Mouse (Mus musculus) thymus, postnatal 0 days (tissue): ENCODE data around the gene Gabarap. TPM values are rescaled to one million over a fixed set of nuclear protein-coding genes. Genes with fewer than 3 reads are reported as not detected.
"Not testable (repeated sequence)": the region's sequence is repeated elsewhere in the genome, so short reads cannot be mapped to it uniquely, and the experiment has no call there.

ENCODE experiments used
- DNase-seq: peaks from one replicate; pipeline ENCODE4 v3.0.0-alpha.2; 2015; ENCODE audit warnings: low spot score
- polyA plus RNA-seq: library from polyadenylated mRNA; unstranded; fragments of >200 nt; fragmentation: Nextera tagmentation; extraction: Ambion mirVana; gene quantifications from 2 replicates; pipeline ENCODE4 v1.2.1, GENCODE M21; 2015

Gene Gabarap
- 400 and 425 TPM in 2 replicates for polyA plus RNA-seq

DNA sequence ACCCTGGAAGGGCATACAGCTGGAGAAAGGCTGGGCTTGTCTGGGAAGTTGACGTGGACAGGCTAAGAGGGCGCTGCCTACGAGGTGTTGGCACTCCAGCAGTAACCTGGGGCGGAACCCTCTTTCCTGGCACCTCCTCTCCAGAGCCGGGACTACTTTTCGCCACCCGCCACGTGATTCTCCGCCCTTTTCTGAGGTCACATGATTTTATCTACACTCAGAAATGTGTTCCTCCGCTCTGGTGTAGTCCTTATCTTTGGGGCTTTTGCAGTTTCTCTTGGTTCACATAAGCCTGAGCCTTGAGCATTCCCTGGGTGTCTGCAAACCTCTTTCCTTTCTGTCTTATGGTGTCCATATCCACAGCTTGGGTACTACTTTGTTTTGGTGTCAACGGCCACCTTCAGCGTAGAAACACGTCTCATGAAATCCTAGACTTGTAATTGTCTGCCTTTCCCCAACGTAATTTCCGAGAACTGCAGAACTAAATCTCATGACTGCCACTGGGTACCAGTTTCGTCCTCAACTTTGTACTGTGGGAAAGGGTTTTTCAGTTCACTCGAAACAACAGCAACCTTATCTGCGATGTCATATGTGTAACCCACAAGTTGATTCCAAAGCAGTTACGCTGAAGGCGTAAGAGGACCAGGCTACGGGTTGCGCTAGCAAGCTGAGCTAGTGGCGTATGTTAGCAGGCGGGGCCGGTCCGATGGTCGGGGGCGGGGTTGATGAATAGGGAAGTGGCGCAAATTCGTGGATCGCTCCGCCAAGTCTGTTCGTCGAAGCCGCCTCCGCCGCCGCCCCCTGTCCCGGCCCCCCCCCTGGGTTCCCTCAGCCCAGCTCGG, at the start of gene Gabarap:
Gene Gabarap, plus strand, starts transcription at position 294 of the 842 bp plus-strand sequence.
- peak; percentile 96 for DNase-seq

DNA sequence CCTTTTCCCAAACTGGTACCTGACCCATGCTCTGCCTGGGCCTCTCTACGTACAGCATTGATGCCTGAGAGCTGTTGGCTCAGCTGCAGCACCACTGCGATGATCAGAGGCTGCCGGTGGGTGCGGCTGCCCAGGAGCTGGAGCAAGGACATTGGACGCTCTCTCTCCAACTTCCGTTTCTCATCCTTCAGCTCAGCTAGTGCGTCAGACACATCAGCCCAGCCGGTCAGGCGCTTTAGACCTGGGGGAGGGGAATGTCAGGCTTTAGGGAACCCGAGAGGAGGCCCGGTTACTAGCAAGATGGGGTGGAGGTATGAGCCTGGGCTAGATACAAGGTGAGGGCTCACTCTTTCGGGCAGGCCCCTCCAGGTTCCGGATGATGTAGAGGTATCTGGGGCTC, 45.7 kb upstream of the Gabarap start:
- no peak for DNase-seq

DNA sequence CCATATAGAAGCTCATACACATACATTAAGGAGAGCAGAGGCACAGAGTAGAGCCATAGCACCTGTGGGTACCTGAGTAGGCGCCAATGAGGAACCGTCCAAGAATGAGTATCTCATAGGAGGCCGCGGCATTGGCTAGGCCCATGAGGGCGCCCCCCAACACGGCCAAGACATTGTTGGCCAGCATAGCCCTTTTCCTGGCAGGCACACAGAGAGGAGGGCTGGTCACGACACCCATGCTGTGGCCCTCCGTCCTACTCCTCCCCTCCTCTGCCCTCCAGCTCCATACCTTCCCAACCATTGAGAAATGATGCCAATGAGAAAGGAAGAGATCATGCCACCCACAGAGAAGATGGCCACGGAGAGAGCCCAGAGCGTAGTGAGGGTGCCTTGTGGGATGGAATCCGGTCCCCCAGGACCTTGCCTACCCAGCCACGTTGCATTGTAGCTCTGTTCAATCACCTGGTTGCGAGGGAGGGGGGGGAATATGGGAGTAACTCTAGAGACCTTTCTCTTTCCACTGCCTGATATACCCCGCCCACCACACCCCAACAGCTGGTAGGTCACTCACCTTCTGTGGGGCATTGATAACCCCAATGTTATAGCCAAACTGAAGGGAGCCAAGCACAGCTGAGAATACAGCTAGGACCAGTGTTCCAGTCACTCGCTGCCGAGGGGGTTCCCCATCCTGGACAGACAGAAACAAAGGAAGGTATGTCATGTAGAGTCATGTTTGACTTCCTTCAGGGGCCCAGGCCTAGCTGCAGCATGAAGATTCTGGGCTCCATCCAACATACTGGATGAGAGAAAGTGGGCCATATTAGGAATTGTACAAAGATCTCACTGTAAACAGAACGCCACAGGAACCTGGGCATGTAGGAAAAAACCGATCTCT, 44.7 kb upstream of the Gabarap start:
- DNase-seq, result no peak

DNA sequence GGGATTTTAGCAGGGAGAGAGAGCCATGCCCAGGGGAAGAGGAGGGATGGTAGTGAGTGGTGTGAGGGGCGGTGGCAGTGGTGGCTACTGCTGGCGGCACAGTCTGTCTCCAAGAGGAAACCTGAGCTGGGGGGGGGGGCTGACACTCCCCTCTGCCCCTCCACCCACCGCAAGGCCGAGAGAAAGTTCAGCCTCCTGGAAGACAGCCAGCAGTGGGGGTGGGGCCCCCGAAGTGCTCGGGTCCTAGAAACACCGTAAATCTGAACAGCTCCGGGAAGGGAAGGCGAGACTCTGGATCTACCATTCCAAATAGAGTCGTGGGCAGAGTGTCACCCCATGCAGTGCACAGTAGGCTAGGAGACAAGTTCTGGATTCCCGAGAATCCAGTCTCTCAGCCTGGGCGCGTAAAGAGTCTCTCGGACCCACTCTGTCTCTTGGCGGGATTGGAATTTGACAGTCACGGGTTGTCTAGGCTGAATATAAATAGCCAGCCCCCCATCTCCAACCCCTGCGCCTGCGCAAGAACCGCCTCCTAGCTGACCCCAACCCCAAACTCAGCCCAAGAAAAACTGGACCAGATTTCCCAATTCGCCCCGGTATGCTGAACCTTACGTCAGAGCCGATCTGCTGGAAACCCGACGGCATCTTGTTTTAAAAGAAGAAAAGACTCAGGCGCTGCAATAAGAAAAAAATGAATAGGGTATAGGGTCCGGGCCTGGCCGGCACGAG, 43.4 kb upstream of the Gabarap start:
- DNase-seq, result no peak

DNA sequence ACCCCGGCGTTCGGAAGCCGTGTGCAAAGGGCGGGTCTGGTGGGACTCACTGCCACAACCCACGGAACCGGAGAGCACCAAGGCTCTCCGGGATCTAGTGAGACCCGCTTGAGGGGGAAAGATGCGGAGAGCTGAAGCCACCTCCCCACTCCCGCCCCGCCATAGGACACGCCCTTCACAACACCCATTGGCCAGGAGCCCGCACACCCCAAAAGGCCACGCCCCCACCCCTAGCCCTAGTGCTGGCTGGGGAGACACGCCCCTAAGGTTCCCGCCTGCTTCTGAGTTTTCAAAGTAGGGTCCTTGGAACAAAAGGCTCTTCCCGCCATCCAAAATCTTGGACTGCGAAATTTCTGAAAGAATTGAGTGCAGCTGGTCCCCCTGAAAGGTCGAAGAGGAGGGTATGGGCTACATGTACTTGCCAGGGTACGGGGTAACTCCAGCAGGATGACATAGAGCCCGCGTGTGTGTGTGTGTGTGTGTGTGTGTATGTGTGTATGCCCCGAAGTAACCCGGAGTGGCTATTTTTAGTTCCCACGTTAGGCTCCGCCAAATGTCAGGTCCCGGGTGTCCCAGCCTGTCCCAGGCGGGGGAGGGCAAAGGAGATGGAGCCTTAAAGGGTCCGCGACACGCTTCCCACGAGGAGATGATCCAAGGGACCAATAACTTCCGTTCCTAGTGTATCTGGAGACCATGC, 42.7 kb upstream of the Gabarap start, which contains the start of gene Slc2a4:
Gene Slc2a4, minus strand, starts transcription at position 123 of the 697 bp plus-strand sequence.
- DNase-seq, result peak; percentile 95

DNA sequence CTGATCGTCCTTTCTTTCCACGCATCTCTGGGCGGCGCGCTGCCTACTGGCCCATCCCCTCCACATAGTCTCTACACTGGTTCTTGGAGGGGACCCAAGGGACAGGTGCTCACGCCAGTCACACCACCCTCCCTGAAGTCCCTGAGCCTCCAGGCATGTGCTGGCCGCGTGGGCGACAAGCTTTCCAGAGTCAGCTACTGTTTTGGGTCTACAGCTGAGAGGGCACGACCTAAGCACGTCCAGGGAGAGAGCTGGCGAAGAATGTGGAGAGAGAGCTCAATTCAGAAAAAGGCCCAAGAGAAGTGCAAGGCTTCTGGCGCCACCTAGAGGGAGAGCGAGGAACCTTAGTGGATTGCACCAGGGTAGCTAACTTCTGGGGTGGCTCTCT, 42.2 kb upstream of the Gabarap start:
- peak; percentile 85 for DNase-seq

DNA sequence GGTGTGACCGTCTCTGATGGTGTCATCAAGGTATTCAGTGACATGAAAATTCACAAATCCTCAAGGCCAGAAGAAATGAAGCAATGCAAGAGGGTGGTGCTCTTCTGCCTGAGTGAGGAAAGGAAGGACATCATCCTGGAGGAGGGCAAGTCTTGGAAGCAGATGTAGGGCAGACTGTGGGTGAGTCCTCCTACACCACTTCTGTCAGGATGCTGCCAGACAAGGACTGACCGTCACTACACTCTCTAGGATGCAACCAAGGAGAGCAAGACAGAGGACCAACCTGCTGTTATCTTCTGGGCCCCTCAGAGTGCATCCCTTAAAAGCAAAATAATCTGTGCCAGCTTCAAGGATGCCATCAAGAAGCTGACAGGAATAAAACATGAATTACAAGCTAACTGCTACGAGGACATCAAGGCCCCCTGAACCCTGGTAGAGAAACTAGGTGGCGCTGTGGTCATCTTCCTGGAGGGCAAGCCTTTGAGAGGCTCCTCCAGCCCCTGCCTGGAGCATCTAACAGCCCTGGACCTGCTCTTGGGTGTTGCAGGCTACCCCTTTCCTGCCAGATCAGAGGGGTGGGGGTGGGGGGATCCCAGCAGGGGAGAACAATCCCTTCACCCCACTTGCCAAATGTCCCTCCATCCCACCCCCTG, 40.0 kb upstream of the Gabarap start:
- DNase-seq, result no peak

DNA sequence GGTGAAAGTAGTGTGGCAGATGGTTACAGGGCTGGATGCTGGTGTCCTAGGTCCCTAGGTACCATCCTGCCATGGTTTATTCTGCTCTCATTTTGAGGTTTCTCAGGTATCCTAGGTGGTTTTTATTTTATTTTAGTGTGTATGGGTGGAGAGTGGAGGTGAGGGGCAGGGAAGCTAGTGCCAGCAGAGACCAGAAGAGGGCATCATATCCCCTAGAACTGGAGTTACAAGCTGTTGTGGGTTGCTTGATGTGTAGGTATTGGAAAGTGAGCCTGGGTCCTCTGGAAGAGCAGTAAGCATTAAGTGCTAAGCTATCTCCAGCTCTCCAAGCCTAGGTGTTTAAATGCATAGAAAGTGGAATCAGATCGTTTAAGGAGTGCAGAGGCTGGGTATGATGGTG, 38.7 kb upstream of the Gabarap start:
- DNase-seq, result no peak

DNA sequence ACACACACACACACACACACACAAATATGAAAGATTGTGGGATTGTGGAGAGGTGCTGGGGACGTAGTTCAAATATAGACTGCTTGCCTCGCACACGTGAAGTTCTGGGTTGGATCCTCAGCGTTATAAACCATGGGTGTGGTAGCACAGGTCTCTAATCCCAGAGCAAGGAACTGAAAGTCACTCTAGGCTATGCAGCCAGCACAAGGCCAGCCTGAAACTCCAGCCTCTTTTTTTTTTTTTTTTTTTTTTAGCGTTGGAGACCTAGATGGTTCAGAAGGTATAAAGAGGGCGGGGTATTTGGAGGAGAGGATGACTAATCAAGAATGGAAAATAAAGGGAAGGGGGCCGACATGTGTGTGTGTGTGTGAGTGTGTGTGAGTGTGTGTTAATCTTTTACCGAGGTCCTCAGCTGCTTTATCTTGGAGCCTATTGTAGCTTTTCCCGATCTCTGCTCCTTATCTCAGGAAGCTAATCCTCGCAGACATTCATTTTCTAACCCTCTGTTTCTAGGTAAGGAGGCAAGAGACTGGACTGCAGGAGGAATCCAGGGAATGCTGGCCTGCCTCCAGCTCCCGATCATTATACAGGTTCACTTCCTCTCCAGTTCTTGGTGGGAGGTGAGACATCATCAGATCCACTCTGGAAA, 37.6 kb upstream of the Gabarap start:
- DNase-seq, result no peak

DNA sequence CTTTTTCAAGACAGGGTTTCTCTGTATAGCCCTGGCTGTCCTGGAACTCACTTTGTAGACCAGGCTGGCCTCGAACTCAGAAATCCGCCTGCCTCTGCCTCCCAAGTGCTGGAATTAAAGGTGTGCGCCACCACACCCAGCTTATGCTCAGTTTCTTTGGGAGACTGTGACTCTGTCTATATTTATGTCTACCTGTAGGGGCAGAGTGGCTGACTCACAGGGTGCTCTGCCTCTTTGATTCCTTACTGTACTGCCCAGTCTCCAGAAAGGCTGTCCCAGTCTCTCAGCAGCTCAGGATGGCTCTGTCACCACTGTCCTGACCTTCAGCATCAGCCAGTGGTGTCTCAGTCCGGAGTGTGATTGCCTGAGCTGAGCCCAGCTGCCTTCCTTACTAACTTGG, 35.3 kb upstream of the Gabarap start:
- DNase-seq, result not testable (repeated sequence)

DNA sequence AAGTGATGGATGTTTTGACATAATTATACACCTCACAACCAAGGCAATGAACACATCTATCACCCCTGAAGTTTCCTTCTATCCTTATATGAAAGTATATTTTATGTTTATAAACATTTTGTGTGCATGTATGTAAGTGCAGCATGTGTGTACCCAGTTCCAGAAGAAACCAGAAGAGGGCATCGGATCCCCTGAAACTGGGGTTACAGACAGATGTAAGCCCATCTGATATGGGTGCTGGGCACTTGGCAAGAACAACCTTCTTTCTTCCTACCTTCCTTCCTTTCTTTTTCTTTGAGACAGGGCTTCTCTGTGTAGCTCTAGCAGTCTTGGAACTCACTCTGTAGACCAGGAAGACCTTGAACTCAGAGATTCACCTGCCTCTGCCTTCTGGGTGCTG, 34.7 kb upstream of the Gabarap start:
- DNase-seq, result no peak

DNA sequence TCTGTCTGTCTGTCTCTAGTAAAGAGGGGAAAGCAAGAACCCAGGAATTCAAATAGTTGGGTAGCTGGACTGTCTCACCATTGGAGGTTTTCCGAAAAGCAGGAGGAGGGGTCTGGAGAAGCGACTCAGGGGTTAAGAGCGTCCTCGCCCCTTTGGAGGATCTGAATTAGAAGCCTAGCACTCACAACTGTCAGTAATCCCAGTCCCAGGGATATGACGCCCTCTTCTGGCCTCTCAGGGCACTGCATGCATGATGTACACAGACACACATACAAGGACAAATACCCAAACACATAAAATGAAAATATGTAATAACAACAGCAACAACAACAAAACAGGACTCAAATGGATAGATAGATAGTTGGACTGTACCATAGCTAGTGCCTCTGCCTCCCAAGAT, 30.3 kb upstream of the Gabarap start:
- DNase-seq, result no peak

DNA sequence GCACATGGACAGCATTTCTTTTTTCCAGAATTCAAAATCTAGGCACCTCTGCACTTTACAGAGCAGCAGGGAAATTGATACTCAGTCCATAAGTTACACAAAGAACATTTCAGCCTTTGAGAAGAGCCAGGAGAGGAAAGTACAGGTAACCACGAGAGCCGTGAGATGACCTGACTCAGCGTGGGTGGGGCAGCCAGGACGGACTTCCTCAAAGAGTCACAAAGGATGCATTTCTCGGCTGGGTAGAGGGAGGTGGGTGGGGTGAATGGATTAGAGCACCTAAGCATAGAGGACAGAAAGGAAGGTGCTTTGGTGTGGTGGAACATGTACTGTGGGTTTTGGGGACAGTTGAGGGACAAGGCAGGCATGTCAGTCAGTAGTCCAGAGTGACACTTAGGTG, 29.1 kb upstream of the Gabarap start:
- no peak for DNase-seq

DNA sequence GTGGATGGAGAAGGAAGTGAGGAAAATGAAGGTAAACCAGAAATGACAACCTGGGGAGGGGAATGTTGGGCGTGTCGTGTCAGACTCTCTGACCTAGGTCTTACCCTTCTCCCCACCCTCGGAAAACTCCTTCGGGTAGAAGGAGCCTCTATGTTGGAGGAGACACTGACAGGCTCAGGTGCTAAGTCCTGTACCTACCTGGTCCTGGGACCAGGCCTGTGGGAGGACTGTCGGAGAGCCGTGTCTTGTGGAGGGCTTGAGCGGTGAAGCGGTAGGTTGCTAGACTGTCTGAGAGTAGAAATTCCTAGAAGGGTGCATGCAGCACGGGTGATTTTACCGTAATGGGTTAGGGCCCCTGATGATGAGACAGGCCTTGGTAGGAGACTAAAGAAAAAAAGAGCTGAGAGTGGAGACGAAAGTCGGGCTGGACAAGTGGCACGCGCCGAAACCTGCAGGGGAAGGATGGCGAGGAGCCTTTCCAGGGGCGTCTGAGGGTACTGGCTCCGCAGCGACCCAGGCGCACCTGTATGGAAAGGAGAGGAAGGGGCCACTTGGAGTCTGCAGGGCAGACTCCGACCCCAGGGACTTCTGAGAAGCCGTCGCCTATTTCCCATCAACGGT, 26.2 kb upstream of the Gabarap start, which contains the start of gene Cldn7:
Gene Cldn7, plus strand, starts transcription at position 130 of the 621 bp plus-strand sequence.
- DNase-seq, result no peak

DNA sequence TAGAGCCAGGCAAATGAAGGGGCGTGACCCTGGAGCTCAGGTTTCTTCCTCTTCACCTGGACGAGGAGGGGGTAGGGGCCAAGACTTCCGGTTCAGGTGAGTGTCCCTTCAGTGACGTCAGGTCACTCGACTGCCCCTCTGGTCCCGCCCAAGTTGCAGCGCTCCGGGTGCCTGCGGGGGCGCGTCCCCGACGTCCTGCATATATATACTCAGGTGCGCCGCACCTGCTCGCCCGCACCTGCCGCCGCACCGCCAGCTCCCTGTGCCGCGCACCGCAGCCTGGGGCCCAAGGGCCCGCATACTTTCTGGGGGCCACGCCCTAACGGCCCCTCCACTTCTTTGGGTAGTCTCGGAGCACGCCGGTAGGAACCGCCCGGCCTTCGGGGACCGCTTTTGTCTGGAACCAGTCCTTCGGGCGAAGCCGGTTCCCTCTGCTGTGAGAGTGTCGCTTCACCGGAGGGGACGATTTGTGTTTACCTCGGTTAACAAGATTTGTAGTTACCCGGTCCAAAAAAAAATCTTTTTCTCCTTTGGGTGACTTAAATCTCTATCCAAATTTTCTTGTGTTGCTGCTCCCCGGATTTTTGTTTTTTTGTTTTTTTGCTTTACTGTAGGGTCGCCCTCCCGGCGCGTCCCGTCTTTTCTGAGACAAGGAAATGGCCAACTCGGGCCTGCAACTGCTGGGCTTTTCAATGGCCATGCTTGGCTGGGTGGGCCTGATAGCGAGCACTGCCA, 25.5 kb upstream of the Gabarap start:
- DNase-seq, result no peak

DNA sequence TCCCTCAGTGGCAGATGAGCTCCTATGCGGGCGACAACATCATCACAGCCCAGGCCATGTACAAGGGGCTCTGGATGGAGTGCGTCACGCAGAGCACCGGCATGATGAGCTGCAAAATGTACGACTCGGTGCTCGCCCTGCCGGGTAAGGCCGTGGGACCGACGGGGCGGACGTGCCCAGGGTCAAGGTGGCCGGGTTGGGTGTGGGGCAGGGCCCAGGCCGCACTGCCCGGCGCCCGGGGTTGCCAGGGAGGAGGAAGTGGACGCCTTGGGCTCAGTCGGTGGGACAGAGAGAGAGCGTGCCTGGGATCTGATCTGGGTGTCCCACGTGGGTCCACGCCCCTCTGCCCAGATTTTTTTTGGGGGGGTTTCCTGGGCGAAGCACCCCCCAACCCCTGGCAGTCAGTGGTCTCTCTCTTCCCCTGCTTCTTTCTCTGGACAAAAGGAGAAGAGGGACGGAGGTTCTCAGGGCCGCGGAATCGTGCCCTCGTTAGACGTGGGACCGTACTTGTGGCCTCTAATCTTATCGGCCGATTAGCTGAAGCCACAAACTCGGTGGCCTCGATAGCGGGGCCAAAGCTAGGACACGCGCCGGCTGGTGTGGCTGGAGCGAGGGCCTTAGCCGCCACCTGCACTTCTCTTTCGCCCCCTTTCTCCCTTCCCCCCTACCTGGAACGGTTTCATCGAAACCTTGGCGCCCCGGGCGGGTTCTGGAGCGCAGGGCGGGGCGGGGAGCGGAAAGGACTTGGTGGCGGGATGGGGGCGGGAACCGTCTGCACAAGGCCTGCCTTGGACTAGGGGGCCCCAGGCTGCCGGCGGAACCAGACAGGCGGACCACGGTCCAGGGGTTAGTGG, 24.7 kb upstream of the Gabarap start:
- no peak for DNase-seq

DNA sequence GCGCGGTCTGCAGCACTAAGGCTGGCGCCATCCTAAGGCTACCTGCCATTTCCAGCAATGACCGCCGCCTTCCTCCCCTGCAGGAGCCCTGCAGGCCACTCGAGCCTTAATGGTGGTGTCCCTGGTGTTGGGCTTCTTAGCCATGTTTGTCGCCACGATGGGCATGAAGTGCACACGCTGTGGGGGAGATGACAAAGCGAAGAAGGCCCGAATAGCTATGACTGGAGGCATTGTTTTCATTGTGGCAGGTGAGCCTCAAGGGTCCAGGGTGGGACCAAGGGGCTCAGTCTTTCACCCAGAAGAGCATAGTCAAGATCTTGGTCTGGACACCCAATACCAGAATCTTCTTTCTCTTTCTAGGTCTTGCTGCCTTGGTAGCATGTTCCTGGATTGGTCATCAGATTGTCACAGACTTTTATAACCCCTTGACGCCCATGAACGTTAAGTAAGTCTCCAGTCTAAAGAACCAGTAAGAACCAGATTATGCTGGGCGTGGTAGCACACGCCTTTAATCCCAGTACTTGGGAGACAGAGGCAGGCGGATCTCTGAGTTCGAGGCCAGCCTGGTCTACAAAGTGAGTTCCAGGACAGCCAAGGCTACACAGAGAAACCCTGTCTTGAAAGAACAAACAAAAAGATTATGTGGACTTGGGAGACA, 24.0 kb upstream of the Gabarap start:
- DNase-seq, result no peak
